Mouse (Mus musculus) neural tube, embryonic 14.5 days (tissue): ENCODE results near the gene Itgb4. TPM values are rescaled to one million over a fixed set of nuclear protein-coding genes. Genes with fewer than 3 reads are reported as not detected.

Experiments
- polyA plus RNA-seq: library from polyadenylated mRNA; unstranded; fragments of >200 nt; fragmentation: Nextera tagmentation; extraction: Ambion mirVana; gene quantifications from 2 replicates; pipeline ENCODE4 v1.2.1, GENCODE M21; 2014

The Itgb4 gene
- polyA plus RNA-seq, 1 experiment from 2014 or later: 1.6 TPM

Other genes starting within 250 kb of the Itgb4 start
- 17.0 and 21.7 TPM in 2 replicates for gene Tmem94, start 209.3 kb upstream of the Itgb4 start, polyA plus RNA-seq
- gene Caskin2, start 161.1 kb upstream of the Itgb4 start, polyA plus RNA-seq: 9.5 and 13.1 TPM in 2 replicates
- 16.8 and 17.0 TPM in 2 replicates for gene Tsen54, start 160.0 kb upstream of the Itgb4 start, polyA plus RNA-seq
- gene Llgl2, start 150.7 kb upstream of the Itgb4 start, polyA plus RNA-seq: 0.50 and 0.80 TPM in 2 replicates
- gene Myo15b, start 116.3 kb upstream of the Itgb4 start, polyA plus RNA-seq: 0.28 and 0.35 TPM in 2 replicates
- 1.6 and 1.8 TPM in 2 replicates for gene Smim5, start 74.7 kb upstream of the Itgb4 start, polyA plus RNA-seq
- gene Smim6, start 62.7 kb upstream of the Itgb4 start, polyA plus RNA-seq: 0.43 and 0.64 TPM in 2 replicates
- gene Sap30bp, start 41.4 kb upstream of the Itgb4 start, polyA plus RNA-seq: 40.1 and 45.5 TPM in 2 replicates
- gene Recql5, start 41.2 kb upstream of the Itgb4 start, polyA plus RNA-seq: 15.3 and 19.9 TPM in 2 replicates
- 45.0 and 53.6 TPM in 2 replicates for gene Galk1, start 38.0 kb downstream of the Itgb4 start, polyA plus RNA-seq
- gene H3f3b, start 53.3 kb downstream of the Itgb4 start, polyA plus RNA-seq: 1,887 and 2,049 TPM in 2 replicates
- gene Unk, start 55.6 kb downstream of the Itgb4 start, polyA plus RNA-seq: 29.1 and 29.5 TPM in 2 replicates
- gene Unc13d, start 103.3 kb downstream of the Itgb4 start, polyA plus RNA-seq: 0.88 and 0.98 TPM in 2 replicates
- 161 and 177 TPM in 2 replicates for gene Wbp2, start 112.3 kb downstream of the Itgb4 start, polyA plus RNA-seq
- 3.5 and 4.0 TPM in 2 replicates for gene Trim47, start 152.5 kb downstream of the Itgb4 start, polyA plus RNA-seq
- gene Trim65, start 156.4 kb downstream of the Itgb4 start, polyA plus RNA-seq: 3.1 TPM in 2 replicates
- 81.5 and 91.0 TPM in 2 replicates for gene Mrpl38, start 164.2 kb downstream of the Itgb4 start, polyA plus RNA-seq
- 42.2 and 42.9 TPM in 2 replicates for gene Fbf1, start 193.5 kb downstream of the Itgb4 start, polyA plus RNA-seq
- 82.0 and 96.1 TPM in 2 replicates for gene Ten1, start 224.1 kb downstream of the Itgb4 start, polyA plus RNA-seq
- gene Acox1, start 224.3 kb downstream of the Itgb4 start, polyA plus RNA-seq: 65.6 and 78.5 TPM in 2 replicates